Mouse (Mus musculus): ENCODE results near the gene Mtch1. TPM values are rescaled to one million over a fixed set of nuclear protein-coding genes. Genes with fewer than 3 reads are reported as not detected.
A peak's percentile ranks its signal among the peaks of the same experiment; 100 is the strongest.

Gene Mtch1
- total and polyA plus RNA-seq, 3 experiments = 66.1 to 143 (median 110) TPM

DNA sequence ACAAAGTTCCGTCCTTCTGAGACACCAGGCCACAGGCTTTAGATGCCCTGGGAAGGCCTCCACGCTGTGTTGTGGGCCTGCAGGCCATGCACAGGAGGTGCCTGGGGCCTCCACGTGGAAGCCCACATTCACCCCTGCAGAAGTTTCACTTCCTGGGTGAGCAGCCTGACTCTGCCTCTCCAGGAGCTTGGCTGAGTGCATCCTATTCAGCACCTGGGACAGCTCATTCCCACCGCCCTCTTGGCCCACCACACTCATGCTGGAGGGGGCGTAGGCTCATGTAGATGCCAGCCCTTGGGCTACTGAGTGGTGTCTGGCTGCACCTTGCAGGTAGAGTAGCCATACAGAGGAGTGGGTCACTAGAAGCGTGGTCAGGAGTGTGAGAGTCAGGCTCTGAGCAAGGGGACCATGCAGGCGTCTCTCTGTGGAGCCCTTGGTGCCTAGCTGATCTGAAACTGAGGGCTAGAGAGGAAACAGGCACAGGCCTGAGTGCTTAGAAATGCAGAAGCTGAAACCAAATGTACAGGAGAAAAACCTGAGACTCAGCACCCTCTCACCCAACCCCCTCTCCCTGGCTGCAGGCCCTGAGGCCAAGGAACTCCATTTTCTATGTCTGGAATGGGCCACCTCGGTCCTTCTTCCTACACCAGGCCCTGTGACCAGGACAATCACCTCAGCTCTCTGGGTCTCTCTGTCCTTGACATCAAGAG, 14.4 kb upstream of the Mtch1 start:
- H3K27ac ChIP-seq (ENCODE audit: insufficient read depth, low read depth) = peak overlapping the region; percentile 70
- peak; percentile 86 for DNase-seq (ENCODE audit: extremely low read depth)
- no peaks in the 10 kb centered on the region for H3K9me3 ChIP-seq (replicated peaks; ENCODE audit: low read length)
- dilution Hi-C loops (cut with MboI; ENCODE audit: extremely low pct_ligation_motif_present, extremely low pct_unique_long_range_greater_than_20kb, low sequenced_read_pairs) = no loop called here
- H3K4me3 ChIP-seq (replicated peaks in 1 of 3; ENCODE audit: low read depth in 2 of 3, low read length in 2 of 3, poor library complexity in 1 of 3) = peak overlapping the region; percentile 59 to 76 (median 64)
- in situ Hi-C loops (cut with MboI; ENCODE audit: low pct_ligation_motif_present, low pct_unique_long_range_greater_than_20kb, low sequenced_read_pairs) = no loop called here
- peaks cover 24 to 32% of the 10 kb centered on the region in 2 experiments for H3K36me3 ChIP-seq (replicated peaks in 1 of 2; ENCODE audit: control insufficient read depth in 1 of 2, insufficient read depth in 1 of 2, low read length in 1 of 2)
- H3K27me3 ChIP-seq (replicated peaks) = no peaks in the 10 kb centered on the region
- H3K9ac ChIP-seq (ENCODE audit: insufficient read depth, low read depth) = peak overlapping the region; percentile 52; the same call in 1 of the 2 replicates
- no peak; the same call in 1 of the 2 replicates for TF ChIP-seq MEF2A (IDR thresholded peaks at IDR 0.05; ENCODE audit: borderline replicate concordance, low read depth, low read length)
- peak; percentile 48; the same call in 1 of the 2 replicates for TF ChIP-seq POLR2A (IDR thresholded peaks at IDR 0.05; ENCODE audit: low read depth, low read length)
- TF ChIP-seq RAD21 (IDR thresholded peaks at IDR 0.05; ENCODE audit: low read depth, low read length) = no peak
- TF ChIP-seq CHD1 (IDR thresholded peaks at IDR 0.05; ENCODE audit: low read depth, low read length) = no peak
- TF ChIP-seq ZC3H11A (IDR thresholded peaks at IDR 0.05; ENCODE audit: low read depth, low read length) = no peak
- TF ChIP-seq KAT2A (IDR thresholded peaks at IDR 0.05; ENCODE audit: insufficient replicate concordance, low read length) = 0 out of 2 replicates have a peak, but pooled peaks have one; percentile 20
- TF ChIP-seq ZNF384 (IDR thresholded peaks at IDR 0.05; ENCODE audit: low read depth, low read length) = no peak
- TF ChIP-seq UBTF (IDR thresholded peaks at IDR 0.05; ENCODE audit: low read depth, low read length) = peak; percentile 72; the same call in 1 of the 2 replicates
- TF ChIP-seq SIN3A (IDR thresholded peaks at IDR 0.05; ENCODE audit: low read length) = peak; percentile 100
- TF ChIP-seq TCF12 (IDR thresholded peaks at IDR 0.05; ENCODE audit: low read depth, low read length) = 0 out of 2 replicates have a peak, but pooled peaks have one; percentile 12
- no peak for TF ChIP-seq POLR2AphosphoS2 (IDR thresholded peaks at IDR 0.05; ENCODE audit: low read depth, low read length)
- peak; percentile 11; the same call in 1 of the 2 replicates for TF ChIP-seq CHD2 (IDR thresholded peaks at IDR 0.05; ENCODE audit: low read length)
- peak; percentile 99 for TF ChIP-seq MYC (IDR thresholded peaks at IDR 0.05; ENCODE audit: low read depth, low read length)
- no peak for TF ChIP-seq RCOR1 (conservative IDR thresholded peaks at IDR 0.05; ENCODE audit: low read depth, low read length)
- no peak for TF ChIP-seq SMC3 (IDR thresholded peaks at IDR 0.05; ENCODE audit: low read depth, low read length)
- TF ChIP-seq ELF1 (IDR thresholded peaks at IDR 0.05; ENCODE audit: low read depth, low read length) = peak; percentile 69; the same call in 1 of the 2 replicates
- no peak for TF ChIP-seq USF1 (IDR thresholded peaks at IDR 0.05; ENCODE audit: low read depth, low read length)
- peak; percentile 97 for TF ChIP-seq MAX (IDR thresholded peaks at IDR 0.05; ENCODE audit: low read length)
- peak; percentile 93 for TF ChIP-seq IRF4 (IDR thresholded peaks at IDR 0.05; ENCODE audit: low read depth, low read length)
- no peak for TF ChIP-seq HCFC1 (IDR thresholded peaks at IDR 0.05; ENCODE audit: low read depth, low read length)
- no peak for TF ChIP-seq E2F4 (IDR thresholded peaks at IDR 0.05; ENCODE audit: insufficient replicate concordance, low read depth, low read length)
- peak; percentile 53 for TF ChIP-seq BHLHE40 (IDR thresholded peaks at IDR 0.05; ENCODE audit: low read depth, low read length)
- peak; percentile 34 for TF ChIP-seq EP300 (IDR thresholded peaks at IDR 0.05; ENCODE audit: low read length)
- TF ChIP-seq MXI1 (IDR thresholded peaks at IDR 0.05; ENCODE audit: low read depth, low read length) = peak; percentile 99
- no peak for TF ChIP-seq ZKSCAN1 (IDR thresholded peaks at IDR 0.05; ENCODE audit: borderline replicate concordance, low read depth, low read length)
- no peak for TF ChIP-seq JUN (IDR thresholded peaks at IDR 0.05; ENCODE audit: insufficient read depth, low read depth, low read length)
- 0 out of 2 replicates have a peak, but pooled peaks have one; percentile 18 for TF ChIP-seq NRF1 (IDR thresholded peaks at IDR 0.05; ENCODE audit: low read depth, low read length)
- no peak for TF ChIP-seq PAX5 (IDR thresholded peaks at IDR 0.05; ENCODE audit: low read length)
- TF ChIP-seq TBP (conservative IDR thresholded peaks at IDR 0.05; ENCODE audit: low read depth, low read length) = no peak; the same call in 1 of the 2 replicates
- H3K4me1 ChIP-seq (ENCODE audit: control insufficient read depth in 1 of 2, insufficient read depth in 2 of 2) = peaks cover 27 to 52% of the 10 kb centered on the region in 2 experiments
- peak overlapping the region; percentile 82 for H3K4me2 ChIP-seq (ENCODE audit: insufficient read depth, low read depth, poor library complexity, severe bottlenecking)
- H3K79me2 ChIP-seq (replicated peaks; ENCODE audit: control insufficient read depth, extremely low read depth, insufficient read depth, poor library complexity, severe bottlenecking) = peaks cover 4% of the 10 kb centered on the region; the same call in 1 of the 2 replicates

Measured in CH12.LX (cell line).